Mouse (Mus musculus): ENCODE data around the gene Hist1h2bf. TPM values are rescaled to one million over a fixed set of nuclear protein-coding genes. Genes with fewer than 3 reads are reported as not detected.
"Not testable (repeated sequence)": the region's sequence is repeated elsewhere in the genome, so short reads cannot be mapped to it uniquely, and the experiment has no call there.

Hist1h2bf gene
- polyA plus RNA-seq, 1 experiment: 4.5 TPM

DNA sequence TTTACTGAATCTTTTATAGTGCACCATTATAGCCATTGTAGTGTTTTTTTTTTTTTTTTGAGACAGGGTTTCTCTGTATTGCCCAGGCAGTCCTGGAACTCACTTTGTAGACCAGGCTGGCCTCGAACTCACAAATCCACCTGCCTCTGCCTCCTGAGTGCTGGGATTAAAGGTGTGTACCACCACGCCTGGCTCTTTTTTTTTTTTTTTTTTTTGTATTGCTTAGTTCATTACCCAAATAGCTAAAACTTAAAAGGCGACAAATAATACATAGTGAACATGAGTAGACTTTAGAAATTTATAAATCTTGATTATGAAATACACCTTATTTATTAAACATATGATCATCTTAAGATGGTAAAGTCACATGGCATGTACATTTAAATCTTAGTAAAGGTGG lies 32.5 kb downstream of the Hist1h2bf start:
- no peaks in the 10 kb centered on the region for H3K79me3 ChIP-seq (ENCODE audit: low read depth)
- H3K36me3 ChIP-seq (ENCODE audit: control insufficient read depth, insufficient read depth): no peaks in the 10 kb centered on the region
- peaks cover 15% of the 10 kb centered on the region for H3K79me2 ChIP-seq (ENCODE audit: control insufficient read depth, insufficient read depth)
- H3K27me3 ChIP-seq (ENCODE audit: control insufficient read depth, insufficient read depth, insufficient read length): no peaks in the 10 kb centered on the region
- TF ChIP-seq CEBPB (IDR thresholded peaks at IDR 0.05; ENCODE audit: low read depth): no peak
- TF ChIP-seq FOSL1 (IDR thresholded peaks at IDR 0.05; ENCODE audit: insufficient read depth, low read length, poor library complexity, severe bottlenecking): no peak
- no peak for TF ChIP-seq MAX (IDR thresholded peaks at IDR 0.05)
- no peak for TF ChIP-seq CTCF (IDR thresholded peaks at IDR 0.05; ENCODE audit: control insufficient read depth, insufficient read depth, insufficient read length)
- TF ChIP-seq MYOD1 (IDR thresholded peaks at IDR 0.05; ENCODE audit: control insufficient read depth, insufficient read length, low read depth): no peak
- no peak overlapping the region for H3ac ChIP-seq (ENCODE audit: control insufficient read depth, insufficient read length, low read depth)
- H3K4me3 ChIP-seq (ENCODE audit: insufficient read depth, poor library complexity, severe bottlenecking): no peak overlapping the region

DNA sequence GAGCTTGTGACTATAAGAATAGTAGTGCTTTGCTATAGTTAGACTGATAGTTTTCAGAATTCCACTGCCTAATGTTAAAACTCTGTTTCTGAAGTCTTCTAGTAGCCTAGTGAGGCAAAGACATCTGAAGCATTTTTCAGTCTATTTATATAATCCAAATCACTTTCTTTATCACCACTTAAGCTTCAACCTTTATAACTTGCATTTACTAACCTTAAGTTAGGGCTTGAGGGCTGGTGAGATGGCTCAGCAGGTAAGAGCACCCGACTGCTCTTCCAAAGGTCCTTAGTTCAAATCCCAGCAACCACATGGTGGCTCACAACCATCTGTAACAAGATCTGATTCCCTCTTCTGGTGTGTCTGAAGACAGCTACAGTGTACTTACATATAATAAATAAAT lies 34.2 kb downstream of the Hist1h2bf start:
- not testable (repeated sequence) for H3K36me3 ChIP-seq (ENCODE audit: control insufficient read depth, insufficient read depth); H3K27me3 ChIP-seq (ENCODE audit: control insufficient read depth, insufficient read depth, insufficient read length); H3K79me3 ChIP-seq (ENCODE audit: low read depth); H3K4me3 ChIP-seq (ENCODE audit: insufficient read depth, poor library complexity, severe bottlenecking); H3ac ChIP-seq (ENCODE audit: control insufficient read depth, insufficient read length, low read depth)
- peaks cover 22% of the 10 kb centered on the region for H3K79me2 ChIP-seq (ENCODE audit: control insufficient read depth, insufficient read depth)

- no peak for TF ChIP-seq CTCF (IDR thresholded peaks at IDR 0.05; ENCODE audit: control insufficient read depth, insufficient read depth, insufficient read length)
- no peak for TF ChIP-seq FOSL1 (IDR thresholded peaks at IDR 0.05; ENCODE audit: insufficient read depth, low read length, poor library complexity, severe bottlenecking)
- TF ChIP-seq MYOG (IDR thresholded peaks at IDR 0.05; ENCODE audit: control insufficient read depth, extremely low read depth, insufficient read length): no peak
- TF ChIP-seq MAX (IDR thresholded peaks at IDR 0.05): no peak
- TF ChIP-seq MYOD1 (IDR thresholded peaks at IDR 0.05; ENCODE audit: control insufficient read depth, insufficient read length, low read depth): no peak
- no peak for TF ChIP-seq CEBPB (IDR thresholded peaks at IDR 0.05; ENCODE audit: low read depth)
- TF ChIP-seq USF1 (IDR thresholded peaks at IDR 0.05; ENCODE audit: low read depth): no peak
- no peaks in the 10 kb centered on the region for H3K36me3 ChIP-seq (ENCODE audit: control insufficient read depth, insufficient read depth)
- peaks cover 22% of the 10 kb centered on the region for H3K79me2 ChIP-seq (ENCODE audit: control insufficient read depth, insufficient read depth)
- H3ac ChIP-seq (ENCODE audit: control insufficient read depth, insufficient read length, low read depth): peak overlapping the region; percentile 50
- peak overlapping the region; percentile 8 for H3K4me3 ChIP-seq (ENCODE audit: insufficient read depth, poor library complexity, severe bottlenecking)
- no peaks in the 10 kb centered on the region for H3K79me3 ChIP-seq (ENCODE audit: low read depth)
- no peaks in the 10 kb centered on the region for H3K27me3 ChIP-seq (ENCODE audit: control insufficient read depth, insufficient read depth, insufficient read length)
These were observed 35.7 kb downstream of the Hist1h2bf start for GRCm38 (mm10) chr13:23538249-23538648.

- no peak overlapping the region for H3K4me3 ChIP-seq (ENCODE audit: insufficient read depth, poor library complexity, severe bottlenecking)
- no peaks in the 10 kb centered on the region for H3K79me3 ChIP-seq (ENCODE audit: low read depth)
- H3K36me3 ChIP-seq (ENCODE audit: control insufficient read depth, insufficient read depth): no peaks in the 10 kb centered on the region
These were observed 36.8 kb downstream of the Hist1h2bf start for GRCm38 (mm10) chr13:23537006-23537710.

GRCm38 (mm10) chr13:23536076-23536822 lies 37.7 kb downstream of the Hist1h2bf start:
- peak overlapping the region; percentile 36 for H3K4me3 ChIP-seq (ENCODE audit: insufficient read depth, poor library complexity, severe bottlenecking)
- no peaks in the 10 kb centered on the region for H3K27me3 ChIP-seq (ENCODE audit: control insufficient read depth, insufficient read depth, insufficient read length)
- H3K36me3 ChIP-seq (ENCODE audit: control insufficient read depth, insufficient read depth): no peaks in the 10 kb centered on the region
- TF ChIP-seq CEBPB (IDR thresholded peaks at IDR 0.05; ENCODE audit: low read depth): no peak
- TF ChIP-seq USF1 (IDR thresholded peaks at IDR 0.05; ENCODE audit: low read depth): no peak
- TF ChIP-seq FOSL1 (IDR thresholded peaks at IDR 0.05; ENCODE audit: insufficient read depth, low read length, poor library complexity, severe bottlenecking): no peak
- no peak for TF ChIP-seq MAX (IDR thresholded peaks at IDR 0.05)
- no peak for TF ChIP-seq MYOG (IDR thresholded peaks at IDR 0.05; ENCODE audit: control insufficient read depth, extremely low read depth, insufficient read length)
- H3K79me3 ChIP-seq (ENCODE audit: low read depth): no peaks in the 10 kb centered on the region
- peaks cover 22% of the 10 kb centered on the region for H3K79me2 ChIP-seq (ENCODE audit: control insufficient read depth, insufficient read depth)
- H3ac ChIP-seq (ENCODE audit: control insufficient read depth, insufficient read length, low read depth): peak overlapping the region; percentile 44

More at GRCm38 (mm10) chr13:23537006-23537710, 36.8 kb downstream of the Hist1h2bf start:
- Histone ChIP-seq H3K79me2 (ENCODE audit: control insufficient read depth, insufficient read depth) (peaks cover 22% of the 10 kb centered on the region), H3ac (ENCODE audit: control insufficient read depth, insufficient read length, low read depth) (peak overlapping the region; percentile 44), H3K27me3 (ENCODE audit: control insufficient read depth, insufficient read depth, insufficient read length) (no peaks in the 10 kb centered on the region)
- TF ChIP-seq MAX (IDR thresholded peaks at IDR 0.05): no peak
- TF ChIP-seq USF1 (IDR thresholded peaks at IDR 0.05; ENCODE audit: low read depth): no peak
- TF ChIP-seq FOSL1 (IDR thresholded peaks at IDR 0.05; ENCODE audit: insufficient read depth, low read length, poor library complexity, severe bottlenecking): no peak
- no peak for TF ChIP-seq MYOD1 (IDR thresholded peaks at IDR 0.05; ENCODE audit: control insufficient read depth, insufficient read length, low read depth)
- no peak for TF ChIP-seq CEBPB (IDR thresholded peaks at IDR 0.05; ENCODE audit: low read depth)
- TF ChIP-seq MYOG (IDR thresholded peaks at IDR 0.05; ENCODE audit: control insufficient read depth, extremely low read depth, insufficient read length): no peak
- no peak for TF ChIP-seq CTCF (IDR thresholded peaks at IDR 0.05; ENCODE audit: control insufficient read depth, insufficient read depth, insufficient read length)
